Mouse (Mus musculus) megakaryocyte, embryonic 14.5 days (primary cell): ENCODE data around the gene Vmac. TPM values are rescaled to one million over a fixed set of nuclear protein-coding genes. Genes with fewer than 3 reads are reported as not detected.
A peak's percentile ranks its signal among the peaks of the same experiment; 100 is the strongest.

Source experiments
- H3K27me3 ChIP-seq: replicated peaks from 2 replicates; pipeline ENCODE3; 2012; ENCODE audit warnings: inconsistent platforms
- H3K36me3 ChIP-seq: replicated peaks from 2 replicates; pipeline ENCODE3; 2012; ENCODE audit warnings: low read length, inconsistent platforms, mixed read lengths
- H3K4me1 ChIP-seq: 2 replicates; pipeline ENCODE4 v1.6.1; 2012; ENCODE audit warnings: inconsistent platforms
- H3K4me3 ChIP-seq: replicated peaks from 2 replicates; pipeline ENCODE3; 2012; ENCODE audit warnings: moderate library complexity, mild to moderate bottlenecking, inconsistent platforms
- H3K9me3 ChIP-seq: 2 replicates; pipeline ENCODE4 v1.6.1; 2012; ENCODE audit warnings: inconsistent platforms
- FLI1 ChIP-seq: IDR thresholded peaks from 2 replicates; pipeline ENCODE4 v1.6.1; 2012; ENCODE audit warnings: low read length, inconsistent platforms, mixed read lengths
- GATA1 ChIP-seq: IDR thresholded peaks from 3 replicates; pipeline ENCODE4 v1.6.1; 2012; ENCODE audit warnings: mixed read lengths, low read length, inconsistent platforms, borderline replicate concordance
- polyA plus RNA-seq: library from polyadenylated mRNA; stranded (reverse); fragments of >175 nt; gene quantifications from 2 replicates; pipeline ENCODE4 v1.2.3, GENCODE M21; 2012; ENCODE audit warnings: low replicate concordance; ENCODE audit not compliant: insufficient read depth

Vmac gene
- polyA plus RNA-seq, 1 experiment: 14.9 TPM

DNA sequence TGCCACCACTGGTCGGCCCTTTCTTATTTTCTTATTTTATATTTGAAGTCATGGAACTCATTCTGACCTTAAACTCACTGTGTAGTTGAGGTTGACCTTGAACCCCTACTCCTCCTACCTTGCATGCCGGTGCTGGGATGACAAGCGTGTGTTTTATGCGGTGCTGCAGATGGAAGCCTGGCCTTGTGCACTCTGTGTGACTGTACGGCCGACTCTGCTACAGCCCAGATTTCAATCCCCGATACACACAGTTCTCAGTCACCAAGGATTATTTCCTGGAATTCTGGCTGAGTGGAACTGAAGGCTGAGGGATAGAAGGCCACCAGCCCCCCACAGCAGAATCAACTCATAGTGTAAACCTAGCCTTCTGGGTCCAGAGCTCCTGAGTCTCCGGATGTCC, 48.1 kb downstream of the Vmac start:
- peaks cover 55% of the 10 kb centered on the region for H3K4me1 ChIP-seq
- H3K27me3 ChIP-seq: peaks cover 33% of the 10 kb centered on the region
- TF ChIP-seq GATA1 (no peak), FLI1 (no peak)
- H3K9me3 ChIP-seq: no peaks in the 10 kb centered on the region
- no peaks in the 10 kb centered on the region for H3K36me3 ChIP-seq
- H3K4me3 ChIP-seq: no peak overlapping the region

DNA sequence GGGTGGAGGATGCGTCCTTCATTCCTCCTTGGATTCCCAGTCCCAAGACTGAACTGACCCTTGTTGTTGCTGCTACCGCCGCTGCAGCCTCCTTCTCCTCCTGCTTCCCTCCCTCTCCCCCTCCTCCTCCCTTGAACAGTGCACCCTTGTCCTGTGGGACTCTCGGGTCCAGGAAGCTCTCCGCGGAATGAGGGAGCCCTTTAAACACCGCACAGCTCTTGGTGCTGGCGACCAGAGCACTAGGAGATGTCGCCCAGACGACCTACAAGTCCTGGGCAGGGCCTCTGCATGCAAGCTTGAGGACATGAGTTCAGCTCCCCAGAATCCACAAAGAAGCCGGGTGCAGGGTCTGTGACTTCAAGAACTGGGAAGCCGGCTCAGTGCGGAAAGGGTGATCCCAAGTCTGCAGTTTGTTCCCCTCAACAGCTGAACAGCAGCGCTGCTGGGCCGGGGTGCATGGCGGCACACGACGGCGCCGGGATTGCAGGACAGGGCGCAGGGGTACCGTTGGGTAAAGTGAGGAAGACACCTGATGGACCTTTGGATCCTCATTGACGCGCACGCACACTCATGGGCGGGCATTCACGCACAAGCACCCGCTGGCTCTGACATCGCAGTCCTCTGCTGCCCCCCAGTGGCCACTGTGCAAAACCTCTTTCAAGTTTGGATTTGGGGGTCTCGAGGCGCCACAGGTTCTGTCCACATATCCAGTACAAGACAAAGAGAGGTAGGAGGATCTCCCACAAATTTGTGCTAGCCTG, 49.3 kb downstream of the Vmac start:
- H3K36me3 ChIP-seq: no peaks in the 10 kb centered on the region
- H3K4me1 ChIP-seq: peaks cover 55% of the 10 kb centered on the region
- TF ChIP-seq FLI1 (no peak), GATA1 (no peak)
- peak overlapping the region; percentile 93 for H3K4me3 ChIP-seq
- peaks cover 45% of the 10 kb centered on the region for H3K27me3 ChIP-seq
- H3K9me3 ChIP-seq: no peaks in the 10 kb centered on the region

DNA sequence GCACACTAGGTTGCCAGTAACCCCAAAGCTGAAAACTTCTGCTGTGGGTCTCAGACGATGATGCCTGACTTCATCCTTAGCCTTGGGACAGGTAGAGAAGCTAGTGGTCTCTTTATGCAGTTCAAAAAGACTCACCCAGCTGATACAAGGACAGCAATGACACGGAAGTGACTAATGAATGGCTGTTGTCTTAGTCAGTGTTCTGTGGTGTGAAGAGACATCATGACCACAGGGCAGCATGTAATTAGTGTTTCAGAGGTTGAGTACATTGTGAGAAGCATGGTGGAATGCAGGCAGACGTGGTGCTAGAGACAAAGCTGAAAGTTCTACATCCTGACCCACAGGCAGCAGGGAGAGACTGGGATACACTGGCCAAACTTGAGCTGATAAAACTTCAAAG, 50.2 kb downstream of the Vmac start:
- peaks cover 53% of the 10 kb centered on the region for H3K4me1 ChIP-seq
- no peaks in the 10 kb centered on the region for H3K9me3 ChIP-seq
- peaks cover 55% of the 10 kb centered on the region for H3K27me3 ChIP-seq
- TF ChIP-seq GATA1 (no peak), FLI1 (no peak)
- peak overlapping the region; percentile 54 for H3K4me3 ChIP-seq
- no peaks in the 10 kb centered on the region for H3K36me3 ChIP-seq

DNA sequence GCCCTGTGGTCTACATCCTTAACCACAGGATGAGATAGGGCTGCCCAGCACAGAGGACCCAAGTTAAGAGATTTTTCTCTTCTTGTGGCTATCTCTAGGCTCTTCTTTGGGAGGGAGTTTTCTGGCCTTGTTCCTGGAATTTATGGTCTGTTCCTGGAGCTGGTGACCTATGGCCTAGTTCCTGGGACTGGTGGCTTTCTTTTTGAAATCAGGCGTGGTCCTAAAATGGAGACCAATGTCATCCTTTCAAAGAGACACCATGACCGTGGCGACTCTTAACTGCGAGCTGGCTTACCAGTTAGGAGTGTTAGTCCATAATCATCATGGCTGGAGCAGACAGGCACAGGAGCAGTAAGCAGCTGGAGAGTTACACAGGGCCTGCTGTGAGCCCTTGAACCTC, 51.4 kb downstream of the Vmac start:
- Histone ChIP-seq H3K36me3 (no peaks in the 10 kb centered on the region), H3K4me3 (peak overlapping the region; percentile 42), H3K9me3 (no peaks in the 10 kb centered on the region), H3K27me3 (peaks cover 66% of the 10 kb centered on the region), H3K4me1 (peaks cover 46% of the 10 kb centered on the region)
- TF ChIP-seq GATA1 (no peak), FLI1 (no peak)

DNA sequence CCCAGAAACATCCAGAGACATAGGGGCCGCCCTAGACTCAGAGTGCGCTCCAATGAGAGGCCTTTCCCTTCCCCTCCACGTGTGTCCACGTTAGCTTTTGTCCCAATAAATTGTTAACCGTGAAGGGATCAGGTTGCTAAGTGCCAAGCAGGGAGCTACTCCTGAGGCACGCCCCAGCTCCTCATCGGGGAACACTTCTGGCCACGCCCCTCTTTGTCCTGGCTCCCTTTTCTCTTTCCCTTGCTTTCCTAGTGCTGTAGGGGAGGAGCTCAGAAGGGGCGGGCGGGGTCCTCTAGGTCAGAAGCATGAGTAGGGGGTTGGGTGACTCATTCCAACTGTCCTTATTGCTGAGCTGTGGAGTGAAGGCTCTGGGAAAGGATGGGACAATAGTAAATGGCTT, 53.5 kb downstream of the Vmac start:
- H3K27me3 ChIP-seq: peaks cover 81% of the 10 kb centered on the region
- H3K9me3 ChIP-seq: no peaks in the 10 kb centered on the region
- peaks cover 43% of the 10 kb centered on the region for H3K4me1 ChIP-seq
- H3K4me3 ChIP-seq: peak overlapping the region; percentile 29
- TF ChIP-seq GATA1 (no peak), FLI1 (no peak)
- H3K36me3 ChIP-seq: no peaks in the 10 kb centered on the region

Other genes with a start within 250 kb of the Vmac start
- 24.6 and 26.9 TPM in 2 replicates for gene Ptprs, start 241.5 kb downstream of the Vmac start, polyA plus RNA-seq
- gene Znrf4, start 205.6 kb downstream of the Vmac start, polyA plus RNA-seq: 0.22 TPM in 1 of 2 replicates, not detected in the other
- gene Gm20219, start 163.6 kb downstream of the Vmac start, polyA plus RNA-seq: 2.6 and 23.3 TPM in 2 replicates
- 75.4 and 129 TPM in 2 replicates for gene Safb2, start 133.4 kb downstream of the Vmac start, polyA plus RNA-seq
- gene Safb, start 133.2 kb downstream of the Vmac start, polyA plus RNA-seq: 30.0 and 79.6 TPM in 2 replicates
- 90.4 and 344 TPM in 2 replicates for gene 2410015M20Rik, start 108.3 kb downstream of the Vmac start, polyA plus RNA-seq
- 9,023 and 9,040 TPM in 2 replicates for gene Rpl36, start 104.6 kb downstream of the Vmac start, polyA plus RNA-seq
- gene Lonp1, start 91.1 kb downstream of the Vmac start, polyA plus RNA-seq: 35.4 and 50.4 TPM in 2 replicates
- not detected in 2 replicates for gene Catsperd, start 89.9 kb downstream of the Vmac start, polyA plus RNA-seq
- 73.0 and 77.5 TPM in 2 replicates for gene Ranbp3, start 44.7 kb downstream of the Vmac start, polyA plus RNA-seq
- gene Ndufa11, start 255 bp downstream of the Vmac start, polyA plus RNA-seq: 76.9 and 392 TPM in 2 replicates
- gene Nrtn, start 39.5 kb upstream of the Vmac start, polyA plus RNA-seq: 2.0 TPM in 1 of 2 replicates, not detected in the other
- 29.8 and 33.0 TPM in 2 replicates for gene Dus3l, start 46.7 kb upstream of the Vmac start, polyA plus RNA-seq
- gene Prr22, start 52.2 kb upstream of the Vmac start, polyA plus RNA-seq: 2.8 and 12.2 TPM in 2 replicates
- gene Rfx2, start 113.0 kb upstream of the Vmac start, polyA plus RNA-seq: 0.51 and 1.4 TPM in 2 replicates
- gene Acsbg2, start 156.4 kb upstream of the Vmac start, polyA plus RNA-seq: not detected in 2 replicates
- gene 1700061G19Rik, start 157.5 kb upstream of the Vmac start, polyA plus RNA-seq: 0.36 TPM in 1 of 2 replicates, not detected in the other
- 43.2 and 95.7 TPM in 2 replicates for gene Mllt1, start 217.4 kb upstream of the Vmac start, polyA plus RNA-seq